Mouse (Mus musculus): ENCODE data around the gene Rffl. TPM values are rescaled to one million over a fixed set of nuclear protein-coding genes. Genes with fewer than 3 reads are reported as not detected.

The Rffl gene
- 5.9 and 9.4 TPM in 2 replicates for total RNA-seq (2021)
- long read RNA-seq, transcript Rffl-206 (7 exons, 3,489 nt): major isoform, 7 of 18 reads
- long read RNA-seq, partial matches to known transcripts: 0 of 18 reads
- long read RNA-seq, other reads (novel, unspliced or antisense): 11 of 18 reads

DNA sequence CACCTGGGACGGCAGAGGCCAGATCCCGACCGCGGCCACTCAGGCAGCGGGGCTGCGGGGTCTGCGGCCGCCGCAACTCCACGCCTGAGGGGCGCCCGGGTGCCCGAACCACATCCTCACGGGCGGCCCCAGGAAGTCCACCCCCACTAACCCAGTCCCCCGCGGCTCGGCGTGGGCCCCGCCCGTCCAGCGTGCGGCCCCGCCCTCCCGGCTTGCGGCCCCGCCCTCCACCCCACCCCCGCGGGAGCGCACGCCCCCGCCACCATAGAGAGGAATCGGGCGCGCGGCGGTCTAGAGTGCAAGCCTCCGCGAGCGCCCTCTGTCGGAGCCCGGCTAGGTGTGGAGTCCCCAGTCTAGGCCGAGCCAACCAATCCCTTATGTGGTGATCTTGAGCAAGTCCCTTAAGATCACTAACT, at the start of gene Rffl:
TSS of gene Rffl (minus strand) at position 180 of the 416 bp plus-strand sequence.
- peak; percentile 98 for DNase-seq

GRCm38 (mm10) chr11:82920768-82921167, 49.8 kb upstream of the Rffl start:
- DNase-seq: no peak

DNA sequence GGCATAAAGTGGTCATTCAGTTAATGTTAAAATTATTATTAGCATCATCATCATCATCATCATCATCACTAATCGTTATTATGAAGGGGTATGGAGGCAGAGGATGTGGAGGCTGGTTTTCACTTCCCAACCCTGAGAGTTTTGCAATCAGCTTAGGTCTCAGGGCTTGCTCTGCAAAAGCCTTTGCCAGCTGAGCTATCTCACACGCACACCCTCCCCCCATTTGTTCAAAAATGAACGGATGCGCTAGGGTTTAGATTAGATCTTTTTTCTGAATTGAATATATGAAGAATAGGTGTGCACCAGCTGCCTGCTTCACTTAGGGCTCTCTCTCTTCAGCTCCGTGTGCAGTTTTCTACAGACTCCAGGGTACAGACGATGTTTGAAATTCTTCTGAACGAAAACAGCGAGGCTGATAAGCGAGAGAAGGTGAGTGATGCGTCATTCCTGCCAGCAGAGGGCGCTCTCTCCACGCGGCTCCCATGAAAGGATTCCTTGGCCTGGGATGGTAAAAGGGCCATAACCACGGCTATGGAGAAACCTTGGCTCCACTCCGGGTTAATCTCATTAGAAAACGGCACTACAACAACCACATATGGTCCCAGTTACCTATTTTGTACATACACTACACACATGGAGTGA, 43.8 kb upstream of the Rffl start:
- DNase-seq: peak; percentile 80

DNA sequence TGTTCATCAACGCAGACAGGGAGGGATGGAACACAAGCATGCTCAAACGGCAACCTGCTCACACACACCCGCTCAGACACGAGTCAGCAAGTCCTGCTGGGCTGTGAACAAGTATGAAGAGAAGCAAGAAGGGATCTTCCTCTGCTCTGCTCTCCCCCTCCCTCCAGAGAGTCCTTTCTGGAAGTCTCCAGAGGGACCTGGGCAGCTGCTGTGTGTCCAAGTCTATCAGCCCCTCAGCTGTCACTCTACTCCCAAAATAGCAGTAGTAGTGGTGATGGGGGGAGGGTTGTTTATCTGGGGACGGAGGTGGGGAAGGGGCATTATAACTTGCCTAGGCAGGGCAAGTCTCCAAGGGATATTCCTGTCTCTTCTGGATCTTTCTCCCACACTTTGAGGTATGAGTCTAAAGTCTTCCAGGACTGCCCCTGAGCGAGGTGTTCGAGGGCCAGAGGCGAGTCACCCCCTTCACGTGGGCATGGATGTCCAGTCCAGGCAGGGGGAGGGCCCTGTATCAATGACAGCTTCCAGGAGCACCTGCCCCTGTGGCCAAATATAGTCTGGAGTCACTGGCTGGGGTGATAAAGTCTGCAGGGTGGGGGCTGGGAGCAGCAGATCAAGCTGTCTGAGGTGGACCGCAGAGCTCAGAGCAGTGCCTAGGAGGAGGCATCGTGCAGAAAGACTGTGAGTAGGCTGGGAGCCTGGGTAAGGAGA, 39.8 kb upstream of the Rffl start:
- no peak for DNase-seq

DNA sequence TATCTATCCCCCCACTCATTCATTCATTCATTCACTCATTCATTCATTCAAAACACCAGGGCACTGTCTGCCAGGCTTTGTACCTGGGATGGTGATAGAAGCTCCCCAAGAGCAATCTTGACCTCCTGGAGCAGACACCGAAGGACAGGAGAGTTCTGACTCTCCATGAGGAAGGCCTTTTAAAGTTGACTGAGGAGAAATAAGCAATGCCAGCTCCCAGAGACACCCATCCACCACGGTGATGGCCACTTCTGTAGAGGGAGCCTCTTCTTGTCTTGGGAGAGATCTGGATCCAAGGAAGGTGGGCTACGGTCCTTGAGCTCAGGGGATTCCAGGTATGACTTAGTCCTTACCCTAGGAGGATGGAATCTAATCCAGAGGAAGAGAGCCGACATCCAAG, 39.2 kb upstream of the Rffl start, which contains the start of gene Unc45b:
TSS of gene Unc45b (plus strand) at position 301 of the 400 bp plus-strand sequence.
- no peak for DNase-seq

- DNase-seq: no peak
Measured at GRCm38 (mm10) chr11:82908608-82908989, 37.6 kb upstream of the Rffl start.

DNA sequence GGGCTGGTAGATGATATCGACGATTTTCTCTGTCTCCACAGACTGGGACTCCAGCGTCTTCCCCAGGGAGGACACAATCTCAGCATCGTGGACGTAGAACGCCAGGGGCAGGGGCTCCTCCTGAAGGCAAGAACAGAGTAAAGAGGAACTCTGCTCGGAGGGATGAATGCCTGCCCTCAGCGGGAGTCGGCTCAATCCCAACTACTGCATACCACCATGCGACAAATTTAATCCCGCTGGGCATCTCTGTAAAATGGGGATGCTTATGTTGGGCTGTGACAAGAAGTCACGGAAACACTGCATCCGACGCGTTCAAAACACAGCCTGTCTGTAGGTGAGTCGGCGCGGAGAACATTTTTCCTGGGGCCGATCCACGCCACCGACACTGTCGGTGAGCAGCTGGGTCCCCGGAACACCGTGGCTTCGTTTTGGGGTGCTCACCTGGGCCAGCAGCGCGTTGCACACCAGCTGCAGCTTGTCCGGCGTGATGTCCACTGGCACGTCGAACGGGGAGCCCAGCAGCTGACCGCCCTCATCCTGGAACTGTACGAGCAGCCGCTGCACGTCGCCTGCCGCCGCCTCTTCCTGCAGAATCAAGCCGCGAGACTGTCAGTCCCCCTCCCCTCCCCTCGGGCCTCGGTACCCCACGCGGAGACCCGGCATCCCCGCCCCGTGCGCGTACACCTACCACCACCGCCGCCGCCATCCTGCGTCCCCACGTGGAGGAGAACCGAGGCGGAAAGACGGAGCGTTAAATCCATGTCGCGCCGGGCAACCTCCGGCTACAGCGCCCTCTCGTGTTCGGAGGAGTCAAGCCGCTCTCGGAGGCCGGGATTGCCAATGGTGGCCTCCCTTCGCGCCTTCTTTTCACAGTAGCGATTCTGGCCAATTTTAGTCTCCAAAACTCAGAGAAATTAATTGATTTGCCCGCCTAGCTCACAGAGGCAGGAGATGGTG, 36.9 kb upstream of the Rffl start, which contains the start of gene Nle1:
TSS of gene Nle1 (minus strand) at position 761 of the 957 bp plus-strand sequence.
- peak; percentile 94 for DNase-seq

GRCm38 (mm10) chr11:82905816-82906215, 34.8 kb upstream of the Rffl start:
- no peak for DNase-seq

DNA sequence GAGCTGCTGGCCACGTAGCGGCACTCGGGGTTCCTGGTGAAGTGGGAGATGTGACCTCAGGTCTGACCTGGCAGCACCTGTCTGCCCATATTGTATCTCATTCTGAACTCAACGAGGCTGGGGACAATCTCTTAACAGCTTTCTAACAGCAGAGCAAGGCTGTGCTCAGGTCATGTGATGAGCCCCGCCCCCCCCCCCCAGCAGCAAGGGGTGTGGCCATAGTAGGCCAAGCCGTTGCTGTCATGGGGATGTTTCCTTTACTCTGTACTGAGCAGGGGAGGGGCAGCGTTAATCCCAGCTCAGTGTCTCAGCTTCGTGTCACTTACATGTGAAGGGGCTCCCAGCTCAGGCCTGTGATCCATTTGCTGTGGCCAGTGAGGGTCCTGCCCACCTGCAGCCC, 33.9 kb upstream of the Rffl start:
- no peak for DNase-seq

DNA sequence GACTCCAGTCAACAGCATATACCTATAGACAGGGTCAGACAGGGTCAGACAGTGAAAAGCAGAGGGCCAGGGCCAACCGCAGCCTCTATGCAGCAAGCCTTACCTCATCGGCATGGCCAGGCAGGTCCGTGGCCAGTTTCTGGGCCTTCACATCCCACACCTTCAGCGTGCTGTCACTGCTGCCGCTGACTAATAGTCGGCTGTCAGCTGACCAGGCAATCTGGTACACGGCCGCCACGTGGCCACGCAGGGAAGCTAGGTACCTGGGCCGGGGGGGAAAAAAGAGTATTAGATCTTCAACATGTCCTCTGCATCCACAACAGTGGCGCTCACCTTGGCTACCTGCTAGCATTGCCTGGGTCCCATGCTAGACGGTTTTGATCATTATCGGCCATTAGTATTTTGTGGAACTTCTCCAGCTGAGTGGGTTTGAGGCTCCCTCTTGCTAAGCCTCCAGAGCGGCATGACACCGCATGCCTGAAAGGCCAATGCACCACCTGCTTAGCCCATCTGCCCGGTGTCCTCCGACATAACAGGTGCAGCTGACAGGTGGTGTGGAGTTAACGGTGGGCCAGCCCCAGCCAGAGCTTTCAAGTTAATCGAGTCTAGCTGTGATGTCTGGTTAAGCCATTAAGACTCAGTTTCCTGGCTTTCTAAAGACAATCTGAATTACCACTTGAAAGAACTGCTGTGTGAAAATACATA, 30.7 kb upstream of the Rffl start:
- DNase-seq: no peak

- DNase-seq: no peak
Measured at GRCm38 (mm10) chr11:82899720-82900119, 28.7 kb upstream of the Rffl start.

DNA sequence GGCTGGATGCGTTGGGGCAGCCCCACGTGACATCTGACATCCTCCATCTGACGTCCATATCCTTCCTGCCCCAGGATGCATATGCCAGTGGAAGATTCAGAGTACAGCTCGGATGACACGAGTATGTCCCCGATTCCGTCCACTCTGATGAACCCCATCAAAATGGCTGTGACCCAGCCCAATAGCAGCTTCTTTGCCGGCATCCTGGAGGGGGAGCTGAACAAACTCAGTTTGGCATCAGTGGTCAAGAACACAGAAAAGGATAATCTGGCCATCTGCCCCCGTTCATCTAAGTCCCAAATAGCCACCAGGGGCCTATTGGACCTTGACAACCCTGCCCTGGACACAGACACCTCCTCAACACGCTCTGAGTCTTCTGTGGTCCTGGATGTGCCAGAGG, 26.5 kb upstream of the Rffl start:
- no peak for DNase-seq

GRCm38 (mm10) chr11:82891936-82892335, 20.9 kb upstream of the Rffl start, which contains the start of gene Fndc8:
TSS of gene Fndc8 (plus strand) at chr11:82892124.
- DNase-seq: no peak

DNA sequence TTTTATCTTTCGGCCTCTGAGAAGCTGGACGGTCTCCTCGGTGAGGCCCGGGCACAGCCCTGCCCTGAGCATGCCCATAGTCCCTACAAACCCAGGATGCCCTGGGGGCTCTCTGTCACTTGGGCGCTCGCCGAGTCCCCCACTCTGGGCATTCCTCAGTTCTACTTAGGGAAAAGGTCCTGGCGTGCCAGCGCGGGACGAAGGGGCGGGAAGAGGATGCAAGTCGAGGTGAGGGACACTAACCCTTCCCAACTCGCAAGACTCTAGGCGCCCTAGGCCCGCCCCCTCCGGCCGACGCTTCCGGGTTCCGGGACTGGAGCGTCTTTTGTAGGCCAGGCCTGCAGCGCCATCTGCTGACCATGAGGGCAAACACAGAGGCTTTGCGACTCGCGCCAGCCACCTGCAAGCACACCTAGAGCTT, 19.3 kb upstream of the Rffl start, which contains the start of gene Rad51d:
TSS of gene Rad51d (minus strand) at position 273 of the 421 bp plus-strand sequence.
- peak; percentile 95 for DNase-seq

- peak; percentile 18 for DNase-seq
Measured at GRCm38 (mm10) chr11:82889524-82890341, 18.7 kb upstream of the Rffl start.

DNA sequence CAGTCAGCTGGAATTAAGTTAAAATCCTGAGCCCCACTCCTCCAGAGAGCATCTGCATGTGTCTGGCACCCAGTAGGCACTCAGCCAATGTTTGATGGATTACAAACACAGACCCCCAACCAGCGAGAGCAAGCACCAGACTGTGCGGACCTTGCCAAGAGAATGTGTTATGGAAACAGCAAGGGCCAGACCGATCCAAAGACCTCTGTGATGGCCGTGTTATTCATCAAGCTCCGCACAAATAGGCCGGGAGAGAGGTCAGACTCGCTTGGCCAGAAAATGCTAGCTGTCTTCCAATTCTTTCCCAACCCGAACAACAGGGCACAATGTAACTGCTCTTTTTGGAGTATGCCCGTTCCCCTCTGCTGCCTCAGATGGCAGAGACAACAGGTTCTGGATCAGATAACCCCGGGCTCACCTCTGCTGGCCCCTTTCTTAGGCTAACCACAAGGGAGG, 17.5 kb upstream of the Rffl start:
- no peak for DNase-seq

- DNase-seq: no peak
Measured at GRCm38 (mm10) chr11:82886559-82886958, 15.5 kb upstream of the Rffl start.

GRCm38 (mm10) chr11:82883180-82883579, 12.2 kb upstream of the Rffl start:
- DNase-seq: no peak

DNA sequence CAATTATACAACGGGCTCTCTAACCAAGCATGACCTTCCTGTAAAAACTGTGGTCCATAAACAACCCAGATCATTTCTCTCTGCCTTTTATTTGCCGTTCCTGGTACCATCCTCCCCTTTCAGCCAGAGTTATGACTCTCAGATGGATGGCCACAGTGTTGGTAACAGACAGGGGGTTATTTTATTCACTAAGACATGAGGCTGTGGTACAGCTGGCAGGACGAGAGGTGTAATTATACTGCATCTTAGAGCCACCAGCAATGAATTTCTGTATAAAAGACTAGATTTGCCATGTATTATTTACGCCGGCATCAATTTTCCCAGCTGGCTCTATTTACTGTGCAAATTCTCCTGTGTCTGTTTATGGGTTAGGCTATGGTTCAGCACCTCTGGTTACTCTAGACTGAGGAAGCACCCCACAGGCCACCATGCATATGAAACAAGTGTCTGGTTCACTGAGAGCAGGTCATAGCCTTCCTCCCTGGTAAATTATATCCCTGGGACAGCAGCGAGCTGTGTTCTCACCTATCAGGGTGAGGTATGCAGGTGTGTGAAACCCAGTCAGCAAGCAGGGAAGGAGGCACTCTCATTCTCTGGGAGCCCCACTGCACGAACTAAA, 6.8 kb upstream of the Rffl start:
- no peak for DNase-seq

- DNase-seq: no peak
Measured at GRCm38 (mm10) chr11:82875631-82876030, 4.6 kb upstream of the Rffl start.
